Mouse (Mus musculus) intestine, embryonic 16.5 days (tissue): ENCODE data around the gene Cd2. TPM values are rescaled to one million over a fixed set of nuclear protein-coding genes. Genes with fewer than 3 reads are reported as not detected.

Source experiments
- polyA plus RNA-seq: library from polyadenylated mRNA; unstranded; fragments of >200 nt; fragmentation: Nextera tagmentation; extraction: Ambion mirVana; gene quantifications from 2 replicates; pipeline ENCODE4 v1.2.1, GENCODE M21; 2015

Gene Cd2
- polyA plus RNA-seq, 1 experiment from 2014 or later: 0.31 TPM

Other genes with a start within 250 kb of the Cd2 start
- 3.0 and 3.2 TPM in 2 replicates for gene Ptgfrn, start 177.7 kb downstream of the Cd2 start, polyA plus RNA-seq
- gene Igsf3, start 89.1 kb upstream of the Cd2 start, polyA plus RNA-seq: 17.9 and 19.2 TPM in 2 replicates